Mouse (Mus musculus): Measurements from ENCODE around the gene Rab31. TPM values are rescaled to one million over a fixed set of nuclear protein-coding genes. Genes with fewer than 3 reads are reported as not detected.

Rab31 gene
- total and polyA plus RNA-seq, 3 experiments = 0.79 to 2.8 (median 1.2) TPM

DNA sequence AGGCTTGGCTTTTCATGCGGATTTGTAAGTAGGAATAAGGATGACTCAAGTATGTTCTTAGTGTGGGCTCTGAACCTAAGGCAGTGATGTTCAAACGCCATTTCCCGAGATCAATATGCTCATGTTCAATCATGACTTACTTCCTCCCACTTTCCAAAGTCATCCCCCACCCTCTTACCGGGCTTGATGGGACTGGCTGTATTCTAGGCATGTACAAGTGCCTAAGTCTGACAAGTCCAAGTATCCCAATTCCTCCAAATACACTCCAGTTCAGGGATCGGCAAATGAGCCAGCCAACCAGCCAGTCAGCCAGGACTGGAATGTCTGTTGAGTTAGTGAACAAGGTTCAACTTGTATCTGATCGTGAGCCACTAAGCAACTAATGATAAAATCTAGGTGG lies 146.3 kb downstream of the Rab31 start:
- Histone ChIP-seq H3K27ac (ENCODE audit: insufficient read depth, low read depth) (no peak overlapping the region), H3K79me2 (replicated peaks; ENCODE audit: control insufficient read depth, extremely low read depth, insufficient read depth, poor library complexity, severe bottlenecking) (no peaks in the 10 kb centered on the region), H3K4me2 (ENCODE audit: insufficient read depth, low read depth, poor library complexity, severe bottlenecking) (no peak overlapping the region), H3K4me1 (ENCODE audit: control insufficient read depth in 1 of 2, insufficient read depth in 2 of 2) (peaks cover 0 to 7% of the 10 kb centered on the region in 2 experiments; a peak in 2 of 4 replicates), H3K9me3 (replicated peaks; ENCODE audit: low read length) (peaks cover 5% of the 10 kb centered on the region), H3K36me3 (replicated peaks in 1 of 2; ENCODE audit: control insufficient read depth in 1 of 2, insufficient read depth in 1 of 2, low read length in 1 of 2) (no peaks in the 10 kb centered on the region), H3K27me3 (replicated peaks) (no peaks in the 10 kb centered on the region), H3K9ac (ENCODE audit: insufficient read depth, low read depth) (no peak overlapping the region), H3K4me3 (replicated peaks in 1 of 3; ENCODE audit: low read depth in 2 of 3, low read length in 2 of 3, poor library complexity in 1 of 3) (no peak overlapping the region)
- dilution Hi-C loops (cut with MboI; ENCODE audit: extremely low pct_ligation_motif_present, extremely low pct_unique_long_range_greater_than_20kb, low sequenced_read_pairs) (no loop called here), in situ Hi-C loops (cut with MboI; ENCODE audit: low pct_ligation_motif_present, low pct_unique_long_range_greater_than_20kb, low sequenced_read_pairs) (no loop called here)
- TF ChIP-seq ZC3H11A (IDR thresholded peaks at IDR 0.05; ENCODE audit: low read depth, low read length) (no peak), MXI1 (IDR thresholded peaks at IDR 0.05; ENCODE audit: low read depth, low read length) (no peak), IRF4 (IDR thresholded peaks at IDR 0.05; ENCODE audit: low read depth, low read length) (no peak), MYC (IDR thresholded peaks at IDR 0.05; ENCODE audit: low read depth, low read length) (no peak), POLR2AphosphoS2 (IDR thresholded peaks at IDR 0.05; ENCODE audit: low read depth, low read length) (no peak), JUN (IDR thresholded peaks at IDR 0.05; ENCODE audit: insufficient read depth, low read depth, low read length) (no peak), POLR2A (IDR thresholded peaks at IDR 0.05; ENCODE audit: low read depth, low read length) (no peak), BHLHE40 (IDR thresholded peaks at IDR 0.05; ENCODE audit: low read depth, low read length) (no peak), TBP (conservative IDR thresholded peaks at IDR 0.05; ENCODE audit: low read depth, low read length) (no peak), PAX5 (IDR thresholded peaks at IDR 0.05; ENCODE audit: low read length) (no peak), MAFK (IDR thresholded peaks at IDR 0.05; ENCODE audit: insufficient replicate concordance, low read length) (no peak), USF2 (conservative IDR thresholded peaks at IDR 0.05; ENCODE audit: low read depth, low read length) (no peak), ETS1 (conservative IDR thresholded peaks at IDR 0.05; ENCODE audit: low read depth, low read length) (no peak), TCF12 (IDR thresholded peaks at IDR 0.05; ENCODE audit: low read depth, low read length) (no peak), E2F4 (IDR thresholded peaks at IDR 0.05; ENCODE audit: insufficient replicate concordance, low read depth, low read length) (no peak), EP300 (IDR thresholded peaks at IDR 0.05; ENCODE audit: low read length) (no peak), KAT2A (IDR thresholded peaks at IDR 0.05; ENCODE audit: insufficient replicate concordance, low read length) (no peak), CHD1 (IDR thresholded peaks at IDR 0.05; ENCODE audit: low read depth, low read length) (no peak), MEF2A (IDR thresholded peaks at IDR 0.05; ENCODE audit: borderline replicate concordance, low read depth, low read length) (no peak), MAX (IDR thresholded peaks at IDR 0.05; ENCODE audit: low read length) (no peak)
- DNase-seq (ENCODE audit: extremely low read depth) = no peak

- no peak overlapping the region for H3K4me3 ChIP-seq (replicated peaks in 1 of 3; ENCODE audit: low read depth in 2 of 3, low read length in 2 of 3, poor library complexity in 1 of 3)
- TF ChIP-seq SIN3A (IDR thresholded peaks at IDR 0.05; ENCODE audit: low read length) = no peak
- no peak for TF ChIP-seq SMC3 (IDR thresholded peaks at IDR 0.05; ENCODE audit: low read depth, low read length)
- TF ChIP-seq MXI1 (IDR thresholded peaks at IDR 0.05; ENCODE audit: low read depth, low read length) = no peak
- TF ChIP-seq NELFE (IDR thresholded peaks at IDR 0.05; ENCODE audit: low read depth, low read length) = no peak
- no peak for TF ChIP-seq USF2 (conservative IDR thresholded peaks at IDR 0.05; ENCODE audit: low read depth, low read length)
- peaks cover 0 to 7% of the 10 kb centered on the region in 2 experiments; a peak in 2 of 4 replicates for H3K4me1 ChIP-seq (ENCODE audit: control insufficient read depth in 1 of 2, insufficient read depth in 2 of 2)
- H3K4me2 ChIP-seq (ENCODE audit: insufficient read depth, low read depth, poor library complexity, severe bottlenecking) = no peak overlapping the region
- H3K27me3 ChIP-seq (replicated peaks) = no peaks in the 10 kb centered on the region
- no peak for DNase-seq (ENCODE audit: extremely low read depth)
- dilution Hi-C loops (cut with MboI; ENCODE audit: extremely low pct_ligation_motif_present, extremely low pct_unique_long_range_greater_than_20kb, low sequenced_read_pairs) (no loop called here), in situ Hi-C loops (cut with MboI; ENCODE audit: low pct_ligation_motif_present, low pct_unique_long_range_greater_than_20kb, low sequenced_read_pairs) (no loop called here)
- no peak overlapping the region for H3K9ac ChIP-seq (ENCODE audit: insufficient read depth, low read depth)
- no peaks in the 10 kb centered on the region for H3K36me3 ChIP-seq (replicated peaks in 1 of 2; ENCODE audit: control insufficient read depth in 1 of 2, insufficient read depth in 1 of 2, low read length in 1 of 2)
- H3K9me3 ChIP-seq (replicated peaks; ENCODE audit: low read length) = peaks cover 5% of the 10 kb centered on the region
- H3K27ac ChIP-seq (ENCODE audit: insufficient read depth, low read depth) = no peak overlapping the region
- no peaks in the 10 kb centered on the region for H3K79me2 ChIP-seq (replicated peaks; ENCODE audit: control insufficient read depth, extremely low read depth, insufficient read depth, poor library complexity, severe bottlenecking)
Measured at GRCm38 (mm10) chr17:65625563-65625962, 147.0 kb downstream of the Rab31 start.

Measured in CH12.LX (cell line).